Mouse (Mus musculus): ENCODE data around the gene Sulf2. TPM values are rescaled to one million over a fixed set of nuclear protein-coding genes. Genes with fewer than 3 reads are reported as not detected.

Sulf2 gene
- polyA plus RNA-seq, 1 experiment from 2014 or later: 235 TPM

DNA sequence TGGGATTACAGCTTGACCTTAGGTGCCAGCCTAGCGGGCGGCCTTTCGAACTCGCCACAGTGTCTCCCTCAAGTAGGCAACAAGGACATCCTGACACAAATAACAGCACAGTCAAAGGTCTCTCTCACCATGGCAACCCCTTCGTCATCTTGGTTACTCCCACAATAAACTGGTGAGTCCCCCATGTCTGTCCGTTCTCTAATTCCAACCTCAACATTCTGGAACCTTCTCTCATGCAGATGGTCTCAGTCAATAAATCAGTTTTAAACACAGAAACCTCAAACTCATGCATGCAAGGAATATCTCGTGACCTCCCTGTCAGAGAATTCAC, 39.2 kb downstream of the Sulf2 start:
- Histone ChIP-seq H3K27me3 (ENCODE audit: control insufficient read depth, insufficient read depth, low read length) (no peaks in the 10 kb centered on the region), H3K4me3 (ENCODE audit: low read depth, low read length) (no peak overlapping the region), H3K36me3 (ENCODE audit: control insufficient read depth, insufficient read depth, low read length) (peaks cover 31% of the 10 kb centered on the region), H3K27ac (ENCODE audit: low read length) (no peak overlapping the region), H3K9ac (replicated peaks; ENCODE audit: low read depth, low read length) (no peak overlapping the region), H3K9me3 (ENCODE audit: control insufficient read depth, low read depth, low read length) (no peaks in the 10 kb centered on the region; the same call in 1 of the 2 replicates), H3K4me2 (replicated peaks; ENCODE audit: low read depth, low read length) (no peak overlapping the region), H3K4me1 (ENCODE audit: control insufficient read depth, insufficient read depth, low read length) (no peaks in the 10 kb centered on the region)
- ATAC-seq (ENCODE audit: insufficient number of reproducible peaks, insufficient read depth, low FRiP score, low read depth): no peak
- 87% methylated on average over 7 of the region's 7 CpGs for WGBS

DNA sequence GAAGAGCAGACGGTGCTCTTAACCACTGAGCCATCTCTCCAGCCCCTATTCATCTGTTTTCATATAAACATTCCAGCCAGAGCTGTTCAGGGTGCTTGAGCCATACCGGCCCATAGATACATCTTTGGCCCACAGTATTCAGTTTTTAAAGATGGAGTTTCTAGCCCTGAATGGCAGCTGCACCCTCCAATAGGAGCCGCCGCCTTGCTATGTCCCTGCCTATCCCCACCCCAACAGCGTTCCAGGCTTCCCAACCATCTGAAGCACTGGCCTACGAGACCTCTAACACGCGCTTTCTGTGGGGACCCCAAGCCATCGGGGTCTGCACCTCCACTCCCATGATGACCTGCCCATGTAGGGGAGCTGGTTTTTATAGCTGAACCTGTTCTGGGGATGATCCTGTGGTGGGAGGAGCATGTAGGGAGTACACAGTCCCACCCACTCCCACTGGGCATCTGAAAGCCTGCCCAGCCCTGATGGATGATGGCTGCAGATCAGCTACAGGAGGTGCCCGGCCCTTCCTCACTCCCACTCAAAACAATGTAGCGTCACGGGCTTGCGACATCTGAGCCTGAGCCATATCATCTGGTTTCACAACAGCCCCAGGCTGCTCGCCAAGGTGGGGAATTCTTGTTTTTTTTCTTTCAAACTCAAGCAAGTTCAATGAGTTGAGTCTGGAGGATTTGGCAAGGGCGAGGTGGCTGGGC, 39.7 kb downstream of the Sulf2 start:
- Histone ChIP-seq H3K4me1 (ENCODE audit: control insufficient read depth, insufficient read depth, low read length) (no peaks in the 10 kb centered on the region), H3K4me3 (ENCODE audit: low read depth, low read length) (no peak overlapping the region), H3K36me3 (ENCODE audit: control insufficient read depth, insufficient read depth, low read length) (peaks cover 29% of the 10 kb centered on the region), H3K27ac (ENCODE audit: low read length) (no peak overlapping the region), H3K4me2 (replicated peaks; ENCODE audit: low read depth, low read length) (no peak overlapping the region), H3K9ac (replicated peaks; ENCODE audit: low read depth, low read length) (no peak overlapping the region), H3K27me3 (ENCODE audit: control insufficient read depth, insufficient read depth, low read length) (no peaks in the 10 kb centered on the region), H3K9me3 (ENCODE audit: control insufficient read depth, low read depth, low read length) (no peaks in the 10 kb centered on the region; the same call in 1 of the 2 replicates)
- 0 out of 2 replicates have a peak, but pooled peaks have one; percentile 29 for ATAC-seq (ENCODE audit: insufficient number of reproducible peaks, insufficient read depth, low FRiP score, low read depth)
- 79% methylated on average over 15 of the region's 15 CpGs for WGBS

DNA sequence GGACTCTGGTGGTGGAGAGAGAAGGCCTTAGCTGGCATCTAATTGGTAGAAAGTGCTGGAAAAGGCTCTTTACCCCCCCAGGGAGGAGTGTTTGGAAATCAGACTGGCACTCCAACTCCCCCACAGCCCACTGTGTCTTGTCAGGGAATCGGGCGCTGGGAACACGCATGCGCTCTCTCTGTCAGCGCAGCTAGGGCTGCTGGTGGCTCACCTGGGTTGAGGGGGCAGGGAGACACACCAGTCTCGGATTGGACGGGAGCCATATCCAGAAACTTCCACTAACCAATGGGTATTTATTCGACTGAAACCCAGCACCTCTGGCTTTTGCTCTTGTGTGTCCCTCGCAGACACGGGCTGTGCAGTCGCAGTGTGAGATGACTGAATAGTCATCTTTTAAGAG, 42.5 kb downstream of the Sulf2 start:
- no peak for ATAC-seq (ENCODE audit: insufficient number of reproducible peaks, insufficient read depth, low FRiP score, low read depth)
- Histone ChIP-seq H3K4me3 (ENCODE audit: low read depth, low read length) (no peak overlapping the region), H3K36me3 (ENCODE audit: control insufficient read depth, insufficient read depth, low read length) (peaks cover 19% of the 10 kb centered on the region), H3K9me3 (ENCODE audit: control insufficient read depth, low read depth, low read length) (no peaks in the 10 kb centered on the region; the same call in 1 of the 2 replicates), H3K27me3 (ENCODE audit: control insufficient read depth, insufficient read depth, low read length) (no peaks in the 10 kb centered on the region), H3K4me1 (ENCODE audit: control insufficient read depth, insufficient read depth, low read length) (peaks cover 4% of the 10 kb centered on the region; the same call in 1 of the 2 replicates), H3K4me2 (replicated peaks; ENCODE audit: low read depth, low read length) (no peak overlapping the region), H3K27ac (ENCODE audit: low read length) (no peak overlapping the region), H3K9ac (replicated peaks; ENCODE audit: low read depth, low read length) (no peak overlapping the region)
- WGBS: 86% methylated on average over 11 of the region's 11 CpGs

DNA sequence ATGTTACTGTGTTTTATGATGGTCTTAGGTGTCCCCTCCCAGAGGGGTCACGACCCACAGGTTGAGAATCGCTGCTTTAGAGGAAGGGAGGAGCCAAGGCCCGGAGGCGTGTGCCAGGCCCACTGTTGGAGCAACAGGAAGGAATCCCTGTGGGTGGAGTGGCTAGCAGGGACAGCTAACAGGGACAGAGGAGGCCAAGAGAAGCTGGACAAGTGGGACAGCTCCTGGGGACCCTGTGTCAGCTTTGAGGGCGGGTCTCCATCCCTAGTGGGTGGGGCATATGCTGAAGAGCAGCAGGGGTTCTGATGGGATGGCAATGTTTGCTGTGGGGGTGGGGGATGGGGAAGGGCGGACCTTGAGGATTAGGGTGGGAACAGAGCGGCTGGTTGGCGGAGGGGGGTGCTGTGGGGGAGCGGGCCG, 43.6 kb downstream of the Sulf2 start:
- no peaks in the 10 kb centered on the region; the same call in 1 of the 2 replicates for H3K9me3 ChIP-seq (ENCODE audit: control insufficient read depth, low read depth, low read length)

DNA sequence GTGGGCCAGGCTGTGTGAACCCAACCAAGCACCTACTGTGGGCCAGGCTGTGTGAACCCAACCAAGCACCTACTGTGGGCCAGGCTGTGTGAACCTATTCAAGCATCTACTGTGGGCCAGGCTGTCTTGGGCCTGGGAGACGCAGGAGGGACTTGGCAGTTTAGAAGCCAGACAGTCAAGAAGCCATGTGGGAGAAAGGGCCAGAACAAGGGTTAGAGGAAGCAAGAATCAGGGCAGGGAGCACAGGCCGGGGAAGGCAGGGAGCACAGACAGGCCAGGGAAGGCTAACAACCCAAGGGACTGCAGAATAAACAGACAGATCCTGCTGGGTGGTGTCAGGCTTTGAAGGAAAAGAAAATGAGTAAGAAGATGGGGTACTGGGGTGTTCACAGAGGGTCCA, 44.2 kb downstream of the Sulf2 start:
- no peak overlapping the region for H3K4me3 ChIP-seq (ENCODE audit: low read depth, low read length)
- H3K4me2 ChIP-seq (replicated peaks; ENCODE audit: low read depth, low read length): no peak overlapping the region
- 80% methylated on average over 2 of the region's 2 CpGs for WGBS
- no peak overlapping the region for H3K9ac ChIP-seq (replicated peaks; ENCODE audit: low read depth, low read length)
- no peaks in the 10 kb centered on the region for H3K27me3 ChIP-seq (ENCODE audit: control insufficient read depth, insufficient read depth, low read length)
- H3K4me1 ChIP-seq (ENCODE audit: control insufficient read depth, insufficient read depth, low read length): peaks cover 8% of the 10 kb centered on the region
- no peak for ATAC-seq (ENCODE audit: insufficient number of reproducible peaks, insufficient read depth, low FRiP score, low read depth)
- peaks cover 15% of the 10 kb centered on the region for H3K36me3 ChIP-seq (ENCODE audit: control insufficient read depth, insufficient read depth, low read length)
- H3K9me3 ChIP-seq (ENCODE audit: control insufficient read depth, low read depth, low read length): no peaks in the 10 kb centered on the region; the same call in 1 of the 2 replicates
- H3K27ac ChIP-seq (ENCODE audit: low read length): no peak overlapping the region

More for the DNA sequence above, 43.6 kb downstream of the Sulf2 start:
- 56% methylated on average over 10 of the region's 10 CpGs for WGBS
- Histone ChIP-seq H3K4me1 (ENCODE audit: control insufficient read depth, insufficient read depth, low read length) (peaks cover 7% of the 10 kb centered on the region), H3K4me3 (ENCODE audit: low read depth, low read length) (no peak overlapping the region), H3K36me3 (ENCODE audit: control insufficient read depth, insufficient read depth, low read length) (peaks cover 19% of the 10 kb centered on the region), H3K9ac (replicated peaks; ENCODE audit: low read depth, low read length) (no peak overlapping the region), H3K27ac (ENCODE audit: low read length) (no peak overlapping the region), H3K27me3 (ENCODE audit: control insufficient read depth, insufficient read depth, low read length) (no peaks in the 10 kb centered on the region), H3K4me2 (replicated peaks; ENCODE audit: low read depth, low read length) (no peak overlapping the region)
- no peak for ATAC-seq (ENCODE audit: insufficient number of reproducible peaks, insufficient read depth, low FRiP score, low read depth)

DNA sequence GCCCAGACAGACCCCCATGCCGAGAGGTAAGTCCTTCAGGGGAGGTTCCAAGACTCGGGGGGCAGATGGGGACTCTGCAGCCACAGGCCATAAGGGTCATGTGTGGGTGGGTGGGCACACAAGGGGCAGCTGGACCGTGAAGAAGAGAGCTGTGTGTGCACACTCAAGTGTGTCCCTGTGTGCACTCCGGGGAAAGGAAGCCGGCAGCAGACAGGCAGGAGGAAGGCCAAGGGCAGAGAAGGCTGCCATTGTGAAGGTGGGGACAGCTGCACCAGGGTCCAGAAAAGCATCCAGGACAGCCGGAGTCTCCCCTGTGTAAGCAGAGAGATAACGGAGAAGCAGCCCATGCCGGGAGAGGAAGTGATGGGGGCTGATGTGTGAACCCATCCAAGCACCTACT, 44.7 kb downstream of the Sulf2 start:
- H3K27ac ChIP-seq (ENCODE audit: low read length): no peak overlapping the region

DNA sequence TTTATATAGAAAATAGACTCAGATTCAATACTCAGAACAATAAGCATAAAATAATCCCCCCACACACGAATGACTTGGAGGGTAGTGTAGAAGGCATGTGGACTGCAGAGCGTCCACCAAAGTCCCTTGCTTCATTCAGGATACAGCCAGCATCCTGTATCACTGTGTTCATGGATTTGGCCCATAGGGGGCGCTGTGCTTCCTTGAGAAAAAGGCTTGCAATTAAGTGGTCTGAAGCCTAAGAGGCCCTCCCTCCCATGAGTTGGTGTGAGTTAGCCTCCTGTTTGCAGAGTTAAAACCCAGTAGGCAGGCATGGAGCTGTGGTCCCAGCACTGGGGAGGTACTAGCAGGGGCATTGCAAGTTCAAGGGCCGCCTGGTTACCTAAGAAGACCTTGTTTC, 47.1 kb downstream of the Sulf2 start:
- H3K9me3 ChIP-seq (ENCODE audit: control insufficient read depth, low read depth, low read length): no peaks in the 10 kb centered on the region
- no peaks in the 10 kb centered on the region for H3K27me3 ChIP-seq (ENCODE audit: control insufficient read depth, insufficient read depth, low read length)
- no peak overlapping the region for H3K4me2 ChIP-seq (replicated peaks; ENCODE audit: low read depth, low read length)
- 29% methylated on average over 4 of the region's 4 CpGs for WGBS
- H3K36me3 ChIP-seq (ENCODE audit: control insufficient read depth, insufficient read depth, low read length): peaks cover 13% of the 10 kb centered on the region
- peaks cover 11% of the 10 kb centered on the region for H3K4me1 ChIP-seq (ENCODE audit: control insufficient read depth, insufficient read depth, low read length)
- no peak overlapping the region for H3K4me3 ChIP-seq (ENCODE audit: low read depth, low read length)
- no peak; the same call in 1 of the 2 replicates for ATAC-seq (ENCODE audit: insufficient number of reproducible peaks, insufficient read depth, low FRiP score, low read depth)
- no peak overlapping the region for H3K9ac ChIP-seq (replicated peaks; ENCODE audit: low read depth, low read length)
- no peak overlapping the region for H3K27ac ChIP-seq (ENCODE audit: low read length)

More for the DNA sequence above, 44.7 kb downstream of the Sulf2 start:
- 87% methylated on average over 8 of the region's 8 CpGs for WGBS
- Histone ChIP-seq H3K4me2 (replicated peaks; ENCODE audit: low read depth, low read length) (no peak overlapping the region), H3K9me3 (ENCODE audit: control insufficient read depth, low read depth, low read length) (no peaks in the 10 kb centered on the region; the same call in 1 of the 2 replicates), H3K4me3 (ENCODE audit: low read depth, low read length) (no peak overlapping the region), H3K9ac (replicated peaks; ENCODE audit: low read depth, low read length) (no peak overlapping the region), H3K36me3 (ENCODE audit: control insufficient read depth, insufficient read depth, low read length) (peaks cover 13% of the 10 kb centered on the region), H3K4me1 (ENCODE audit: control insufficient read depth, insufficient read depth, low read length) (peaks cover 11% of the 10 kb centered on the region), H3K27me3 (ENCODE audit: control insufficient read depth, insufficient read depth, low read length) (no peaks in the 10 kb centered on the region)
- no peak for ATAC-seq (ENCODE audit: insufficient number of reproducible peaks, insufficient read depth, low FRiP score, low read depth)

DNA sequence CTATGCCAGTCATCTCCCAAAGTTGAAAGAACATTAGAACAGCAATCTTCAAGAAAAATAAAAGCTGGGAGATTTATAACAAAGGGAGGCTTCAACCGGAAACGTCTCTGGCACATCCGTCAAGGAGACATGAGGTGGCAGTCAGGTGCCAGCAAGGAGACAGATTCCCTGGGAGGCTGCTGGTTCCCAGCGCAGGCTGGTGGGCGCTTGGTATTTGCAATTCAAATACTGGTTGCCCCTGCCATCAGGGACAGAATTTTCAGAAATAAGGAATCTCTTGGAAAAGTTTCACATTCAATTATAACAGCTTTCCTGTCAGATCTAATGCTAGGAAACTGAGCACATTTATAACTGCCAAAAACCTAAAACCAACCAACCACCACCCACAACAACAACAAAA, 47.6 kb downstream of the Sulf2 start:
- WGBS: 81% methylated on average over 5 of the region's 5 CpGs
- no peak overlapping the region for H3K4me3 ChIP-seq (ENCODE audit: low read depth, low read length)
- H3K4me1 ChIP-seq (ENCODE audit: control insufficient read depth, insufficient read depth, low read length): peaks cover 11% of the 10 kb centered on the region

DNA sequence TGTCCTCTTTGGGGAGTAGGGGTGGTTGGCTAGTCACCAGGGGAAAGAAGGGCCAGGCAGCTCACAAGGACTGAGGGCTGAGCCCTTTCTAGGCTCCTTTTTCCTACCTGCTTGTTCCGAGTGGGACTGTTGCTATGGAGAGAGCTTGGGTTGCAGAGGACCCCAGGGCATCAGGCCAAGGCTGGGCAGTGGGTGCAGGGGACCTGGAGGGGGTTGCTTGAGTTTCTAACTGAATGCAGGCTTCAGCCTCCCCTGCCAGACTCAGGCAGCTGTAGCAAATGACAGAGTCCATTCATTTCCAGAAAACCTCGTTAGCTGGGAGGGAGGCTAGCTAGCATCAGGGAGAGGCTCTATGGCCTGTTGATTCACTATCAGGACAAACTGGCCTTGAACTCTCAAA, 48.8 kb downstream of the Sulf2 start:
- peaks cover 10% of the 10 kb centered on the region for H3K36me3 ChIP-seq (ENCODE audit: control insufficient read depth, insufficient read depth, low read length)

More for the DNA sequence above, 47.6 kb downstream of the Sulf2 start:
- no peak for ATAC-seq (ENCODE audit: insufficient number of reproducible peaks, insufficient read depth, low FRiP score, low read depth)
- Histone ChIP-seq H3K36me3 (ENCODE audit: control insufficient read depth, insufficient read depth, low read length) (peaks cover 13% of the 10 kb centered on the region), H3K4me2 (replicated peaks; ENCODE audit: low read depth, low read length) (no peak overlapping the region), H3K9ac (replicated peaks; ENCODE audit: low read depth, low read length) (no peak overlapping the region), H3K9me3 (ENCODE audit: control insufficient read depth, low read depth, low read length) (no peaks in the 10 kb centered on the region), H3K27ac (ENCODE audit: low read length) (no peak overlapping the region), H3K27me3 (ENCODE audit: control insufficient read depth, insufficient read depth, low read length) (no peaks in the 10 kb centered on the region)

More for the DNA sequence above, 48.8 kb downstream of the Sulf2 start:
- Histone ChIP-seq H3K27ac (ENCODE audit: low read length) (peak overlapping the region; percentile 80; the same call in 1 of the 2 replicates), H3K4me2 (replicated peaks; ENCODE audit: low read depth, low read length) (no peak overlapping the region), H3K4me1 (ENCODE audit: control insufficient read depth, insufficient read depth, low read length) (peaks cover 11% of the 10 kb centered on the region), H3K4me3 (ENCODE audit: low read depth, low read length) (no peak overlapping the region), H3K9ac (replicated peaks; ENCODE audit: low read depth, low read length) (no peak overlapping the region), H3K27me3 (ENCODE audit: control insufficient read depth, insufficient read depth, low read length) (no peaks in the 10 kb centered on the region), H3K9me3 (ENCODE audit: control insufficient read depth, low read depth, low read length) (no peaks in the 10 kb centered on the region)
- WGBS: 60% methylated on average over 2 of the region's 2 CpGs
- no peak for ATAC-seq (ENCODE audit: insufficient number of reproducible peaks, insufficient read depth, low FRiP score, low read depth)

Data from stomach, embryonic 14.5 days (tissue).